Comparison of ENCODE assay signal across 12 mouse cellular contexts in the genomic region with DNA sequence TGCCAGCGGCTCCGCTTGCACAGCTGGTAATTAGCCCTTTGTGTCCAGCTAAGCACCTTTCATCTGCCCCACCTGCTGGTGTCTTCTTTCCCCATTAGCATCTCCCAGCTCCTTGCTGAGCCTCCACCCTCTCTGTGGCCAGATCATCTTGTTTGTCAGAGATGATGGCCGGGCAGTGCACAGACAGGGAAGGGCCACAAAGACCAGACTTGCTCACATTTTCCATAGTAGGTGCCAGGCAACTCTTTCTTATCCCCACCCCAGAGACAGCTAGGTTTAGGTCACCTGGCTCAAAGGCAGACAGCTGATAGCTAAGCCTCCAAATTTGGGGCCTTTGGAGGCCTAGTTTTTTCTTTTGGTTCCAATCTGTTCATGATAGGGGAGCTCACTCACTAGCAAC. TPM values are rescaled to one million over a fixed set of nuclear protein-coding genes. Genes with fewer than 3 reads are reported as not detected.
A peak's percentile ranks its signal among the peaks of the same experiment; 100 is the strongest.
DNase-seq lines count a peak whose midpoint lies in the region; ATAC-seq and TF ChIP-seq lines count a peak whose summit lies in the region.
"Had no signal": no experiment of that assay in that cellular context is flagged by ENCODE, and none has a peak within 500 bp of the region (broad histone marks: within the 10 kb centered on the region; RNA-seq: fewer than 3 reads in every experiment).

No protein-coding gene starts in this region.

- H3K36me3 ChIP-seq in lung, embryonic 15.5 days, result peaks cover 20% of the 10 kb centered on the region

- intact Hi-C loops in gastrocnemius, adult 2 months (cut with DNase I), result loop anchor here (5.0 kb wide), 1 partner anchor 73 kb away; no protein-coding TSS in a partner anchor
- intact Hi-C loops in left cerebral cortex, postnatal 10 days (cut with DNase I), result no loop called here

- no peaks in the 10 kb centered on the region for H3K27me3 ChIP-seq in lung, embryonic 15.5 days
- H3K27me3 ChIP-seq: hindbrain, embryonic 15.5 days had no signal

- no peak overlapping the region for H3K4me2 ChIP-seq in lung, embryonic 15.5 days
- H3K4me2 ChIP-seq: hindbrain, embryonic 15.5 days had no signal

- 67% methylated on average over 3 of the region's 3 CpGs for WGBS in lung, embryonic 15.5 days
- WGBS in bone marrow, adult 2 months, result 52% methylated on average over 3 of the region's 3 CpGs

- H3K4me1 ChIP-seq in lung, embryonic 15.5 days, result peaks cover 66% of the 10 kb centered on the region
- H3K4me1 ChIP-seq in bone marrow, adult 2 months (ENCODE audit: control insufficient read depth, insufficient read depth, low read length), result peaks cover 10% of the 10 kb centered on the region

- no peak overlapping the region for H3K9ac ChIP-seq in lung, embryonic 15.5 days
- H3K9ac ChIP-seq: hindbrain, embryonic 15.5 days had no signal

- no peak overlapping the region for H3K4me3 ChIP-seq in gastrocnemius, adult 2 months
- no peak overlapping the region for H3K4me3 ChIP-seq in lung, embryonic 15.5 days
- peak overlapping the region; percentile 47 for H3K4me3 ChIP-seq in bone marrow, adult 2 months (replicated peaks; ENCODE audit: control insufficient read depth, low read depth, low read length)
- H3K4me3 ChIP-seq: hindbrain, embryonic 15.5 days had no signal

- ATAC-seq in lung, embryonic 15.5 days (ENCODE audit: borderline replicate concordance, extremely low read depth, low FRiP score, low TSS enrichment), result no peak
- ATAC-seq in inflammation-experienced regulatory T-cells, adult 6 months, result peak; percentile 10

- DNase-seq in gastrocnemius, adult 2 months, result no peak
- no peak for DNase-seq in gastrocnemius, adult 8-10 months (ENCODE audit: low spot score in 2 of 2)
- DNase-seq in lung, postnatal 36 days, result no peak
- no peak for DNase-seq in thymus, adult 18-20 months
- DNase-seq in left cerebral cortex, postnatal 10 days (ENCODE audit: extremely low spot score in 1 of 2, low spot score in 2 of 2), result no peak
- DNase-seq: adrenal gland, adult 8-10 months; cerebellum, postnatal 10 days; right cerebral cortex, postnatal 4 days had no signal

- no peak for TF ChIP-seq CTCF in gastrocnemius, adult 2 months (IDR thresholded peaks at IDR 0.05)
- TF ChIP-seq CTCF in bone marrow, adult 2 months (IDR thresholded peaks at IDR 0.05; ENCODE audit: control insufficient read depth, insufficient read depth, low read length), result no peak

- peak overlapping the region; percentile 62 for H3K27ac ChIP-seq in gastrocnemius, adult 2 months
- H3K27ac ChIP-seq in lung, embryonic 15.5 days, result peak overlapping the region; percentile 23; the same call in 1 of the 2 replicates
- peak overlapping the region; percentile 84 for H3K27ac ChIP-seq in bone marrow, adult 2 months (ENCODE audit: control insufficient read depth, insufficient read depth, low read depth, low read length, poor library complexity)
- H3K27ac ChIP-seq: hindbrain, embryonic 15.5 days had no signal

- no peaks in the 10 kb centered on the region for H3K9me3 ChIP-seq in lung, embryonic 15.5 days

- TF ChIP-seq POLR2A in bone marrow, adult 2 months (IDR thresholded peaks at IDR 0.05; ENCODE audit: borderline replicate concordance, control insufficient read depth, low read depth, low read length), result no peak

RNA-seq across cellular contexts. Expression of gene Lbh, which starts 16.5 kb away (rescaled TPM):
- 1 to 10 TPM; 5.5 to 8.3 TPM for total RNA-seq in gastrocnemius, adult 2 months (2021)
- 1 to 10 TPM; 5.3 to 6.1 (median 5.8) TPM for total RNA-seq in gastrocnemius, adult 8-10 months (2022)
- polyA plus RNA-seq in lung, embryonic 15.5 days (2015; fragmentation: Nextera tagmentation; extraction: Ambion mirVana), result 8.1 and 9.0 TPM in 2 replicates
- 19.3 and 31.8 TPM in 2 replicates for polyA plus RNA-seq in bone marrow, adult 2 months (2011; ENCODE audit: insufficient read depth, insufficient read length, low replicate concordance, missing spikeins)
- 10 to 100 TPM; 21.0 to 45.8 (median 30.0) TPM for polyA plus RNA-seq in inflammation-experienced regulatory T-cells, adult 6 months (2017; shearing (Covaris generic))
- total RNA-seq in left cerebral cortex, postnatal 10 days (2021), result 10 to 100 TPM; 43.7 to 46.9 TPM

Comparison
In these comparisons a context has a peak if more than half of its experiments do, and no peak if none do; other contexts are left out.
1. H3K27ac ChIP-seq: peak in every context shown above with its lines; median percentile 84 in bone marrow, adult 2 months; 62 in gastrocnemius, adult 2 months; 23 in lung, embryonic 15.5 days.
2. RNA of gene Lbh, which starts 16.5 kb away (total RNA-seq): 43.7 to 46.9 TPM in left cerebral cortex, postnatal 10 days; 5.5 to 8.3 TPM in gastrocnemius, adult 2 months and 5.3 to 6.1 TPM in gastrocnemius, adult 8-10 months; every median in the first group is over 4 times any median in the second.